Mouse (Mus musculus) adrenal gland, adult 2 months (tissue): ENCODE data around the gene 1700016D06Rik. TPM values are rescaled to one million over a fixed set of nuclear protein-coding genes. Genes with fewer than 3 reads are reported as not detected.

Experiments
- DNase-seq: peaks from one replicate; pipeline ENCODE4 v3.0.0; 2021
- long read RNA-seq: library from polyadenylated mRNA; stranded (forward); transcript quantifications from one replicate; pipeline ENCODE4 v2.0.0, GENCODE M21; 2021
- polyA plus RNA-seq: library from polyadenylated mRNA; depleted of rRNA; stranded (reverse); fragments of >200 nt; gene quantifications from 2 replicates; pipeline ENCODE4 v1.2.3, GENCODE M21; 2012; rRNA removed
- total RNA-seq, 2 experiments: library from RNA; stranded (reverse); gene quantifications; 2 replicates each; pipeline ENCODE4 v1.2.3; 2021

1700016D06Rik gene
- total RNA-seq (not detected), polyA plus RNA-seq (not detected in 2 replicates)
- long read RNA-seq, result 0 reads

GRCm38 (mm10) chr8:11701033-11701362 lies at the start of gene 1700016D06Rik:
Gene 1700016D06Rik (minus strand): TSS chr8:11701063.
- DNase-seq, result no peak

GRCm38 (mm10) chr8:11749472-11749871 lies 48.6 kb upstream of the 1700016D06Rik start:
- DNase-seq, result no peak

- no peak for DNase-seq
Measured at GRCm38 (mm10) chr8:11746850-11747600, 46.2 kb upstream of the 1700016D06Rik start.

- no peak for DNase-seq
Measured at GRCm38 (mm10) chr8:11743580-11743979, 42.7 kb upstream of the 1700016D06Rik start.

GRCm38 (mm10) chr8:11740857-11741256 lies 40.0 kb upstream of the 1700016D06Rik start:
- no peak for DNase-seq

GRCm38 (mm10) chr8:11739082-11739481 lies 38.2 kb upstream of the 1700016D06Rik start:
- DNase-seq, result no peak

GRCm38 (mm10) chr8:11737096-11737495 lies 36.2 kb upstream of the 1700016D06Rik start:
- no peak for DNase-seq

- no peak for DNase-seq
Measured at GRCm38 (mm10) chr8:11735672-11736235, 34.9 kb upstream of the 1700016D06Rik start.

GRCm38 (mm10) chr8:11730271-11730940 lies 29.5 kb upstream of the 1700016D06Rik start:
- DNase-seq, result no peak

- peak; percentile 13 for DNase-seq
Measured at GRCm38 (mm10) chr8:11728482-11729295, 27.8 kb upstream of the 1700016D06Rik start.

- DNase-seq, result peak; percentile 57
Measured at GRCm38 (mm10) chr8:11727651-11728481, 27.0 kb upstream of the 1700016D06Rik start, which contains the start of gene Arhgef7. Gene Arhgef7 (plus strand): TSS chr8:11727721.

GRCm38 (mm10) chr8:11727273-11727650 lies 26.4 kb upstream of the 1700016D06Rik start:
- DNase-seq, result peak; percentile 12

GRCm38 (mm10) chr8:11717194-11717593 lies 16.3 kb upstream of the 1700016D06Rik start:
- DNase-seq, result no peak

- DNase-seq, result no peak
Measured at GRCm38 (mm10) chr8:11712244-11712643, 11.4 kb upstream of the 1700016D06Rik start.

- no peak for DNase-seq
Measured at GRCm38 (mm10) chr8:11710415-11710814, 9.6 kb upstream of the 1700016D06Rik start.

- no peak for DNase-seq
Measured at GRCm38 (mm10) chr8:11709542-11709941, 8.7 kb upstream of the 1700016D06Rik start.

GRCm38 (mm10) chr8:11708815-11709214 lies 8.0 kb upstream of the 1700016D06Rik start:
- DNase-seq, result no peak

GRCm38 (mm10) chr8:11707701-11708100 lies 6.8 kb upstream of the 1700016D06Rik start:
- no peak for DNase-seq

GRCm38 (mm10) chr8:11705818-11706217 lies 5.0 kb upstream of the 1700016D06Rik start:
- DNase-seq, result peak; percentile 16

- no peak for DNase-seq
Measured at GRCm38 (mm10) chr8:11704716-11705420, 4.0 kb upstream of the 1700016D06Rik start.

GRCm38 (mm10) chr8:11703789-11704188 lies 2.9 kb upstream of the 1700016D06Rik start:
- no peak for DNase-seq
